Mouse (Mus musculus): ENCODE measurements around the gene Spocd1. TPM values are rescaled to one million over a fixed set of nuclear protein-coding genes. Genes with fewer than 3 reads are reported as not detected.
A peak's percentile ranks its signal among the peaks of the same experiment; 100 is the strongest.
"Not testable (repeated sequence)": the region's sequence is repeated elsewhere in the genome, so short reads cannot be mapped to it uniquely, and the experiment has no call there.

The Spocd1 gene
- polyA plus RNA-seq (2015; fragmentation: Nextera tagmentation; extraction: Ambion mirVana): 0.12 and 0.16 TPM in 2 replicates

DNA sequence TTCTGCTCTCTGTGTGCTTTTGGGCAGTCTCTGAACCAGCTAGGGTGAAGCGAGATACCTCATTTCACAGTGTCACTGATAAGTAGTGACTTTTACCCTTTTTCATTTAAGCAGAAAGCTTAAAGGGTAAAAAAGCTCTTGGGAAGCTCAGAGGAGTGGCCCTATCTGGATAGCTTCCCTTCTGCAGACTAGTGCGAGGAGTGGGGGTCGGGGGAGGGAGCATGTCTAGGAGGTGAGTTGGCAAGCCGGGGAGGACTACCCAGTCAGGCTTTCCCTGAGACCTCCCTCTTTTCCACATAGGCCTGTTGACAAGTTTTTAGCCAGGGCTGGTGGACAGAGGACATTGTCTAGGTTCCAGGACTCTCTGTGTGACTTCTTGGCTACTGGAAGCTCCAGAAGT, at the start of gene Spocd1:
Spocd1 (plus strand) TSS at position 301 of the 400 bp plus-strand sequence.
- Histone ChIP-seq H3K9me3 (no peaks in the 10 kb centered on the region), H3K27me3 (0 out of 2 replicates have a peak, but pooled peaks cover 4% of the 10 kb centered on the region), H3K27ac (replicated peaks) (no peak within 1 kb of the TSS), H3K4me1 (replicated peaks) (peaks cover 9% of the 10 kb centered on the region), H3K4me3 (no peak within 1 kb of the TSS), H3K36me3 (no peaks in the 10 kb centered on the region), H3K4me2 (peak within 1 kb of the TSS; percentile 46), H3K9ac (no peak within 1 kb of the TSS)
- WGBS: 35% methylated on average over 4 of the region's 4 CpGs
- ATAC-seq (ENCODE audit: low FRiP score, low read depth): no peak

DNA sequence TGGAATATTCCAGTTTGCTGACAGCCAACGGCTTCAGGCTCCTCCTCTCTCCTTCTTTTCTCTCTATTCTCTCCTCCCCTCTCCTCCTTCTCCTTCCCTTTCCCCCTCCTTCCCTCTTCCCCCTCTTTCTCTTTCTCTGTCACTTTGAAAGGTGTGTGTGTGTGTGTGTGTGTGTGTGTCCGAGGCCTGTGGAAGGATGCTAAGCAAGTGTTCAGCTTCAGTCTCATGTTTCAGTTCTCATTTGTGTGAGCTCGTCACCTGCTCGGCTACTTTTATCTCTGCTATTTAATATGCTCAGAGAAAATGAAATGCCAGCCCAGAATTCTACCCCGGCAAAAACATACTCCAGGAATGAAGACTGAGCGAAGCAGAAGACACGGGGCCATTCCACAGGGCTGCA, 48.4 kb upstream of the Spocd1 start:
- 86% methylated on average over 7 of the region's 7 CpGs for WGBS
- Histone ChIP-seq H3K27me3 (no peaks in the 10 kb centered on the region), H3K9me3 (no peaks in the 10 kb centered on the region), H3K9ac (no peak overlapping the region), H3K36me3 (no peaks in the 10 kb centered on the region), H3K4me3 (no peak overlapping the region), H3K4me1 (replicated peaks) (peaks cover 32% of the 10 kb centered on the region), H3K27ac (replicated peaks) (no peak overlapping the region), H3K4me2 (no peak overlapping the region)
- no peak for ATAC-seq (ENCODE audit: low FRiP score, low read depth)

DNA sequence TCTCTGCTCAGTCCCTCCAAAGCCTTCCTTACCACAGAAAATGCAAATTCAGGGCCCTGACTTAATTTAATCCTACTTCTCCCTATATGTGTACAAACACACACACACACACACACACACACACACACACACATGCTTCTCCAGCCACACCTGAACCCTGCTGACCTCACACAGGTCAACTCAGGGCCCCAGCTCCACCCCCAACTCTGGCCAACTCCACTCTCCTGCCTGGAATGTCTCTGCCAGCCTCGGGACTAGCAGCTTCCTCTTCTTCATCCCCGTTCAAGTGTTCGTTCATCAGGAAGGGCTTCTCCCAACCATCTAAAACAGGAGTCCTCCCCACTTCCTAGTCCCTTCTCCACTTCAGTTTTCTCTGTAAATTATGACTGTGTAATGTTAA, 47.4 kb upstream of the Spocd1 start:
- 40% methylated on average over 3 of the region's 3 CpGs for WGBS
- Histone ChIP-seq H3K27me3 (no peaks in the 10 kb centered on the region), H3K4me1 (replicated peaks) (peaks cover 30% of the 10 kb centered on the region), H3K36me3 (no peaks in the 10 kb centered on the region), H3K9me3 (no peaks in the 10 kb centered on the region), H3K9ac (no peak overlapping the region), H3K4me2 (no peak overlapping the region), H3K4me3 (no peak overlapping the region), H3K27ac (replicated peaks) (no peak overlapping the region)
- ATAC-seq (ENCODE audit: low FRiP score, low read depth): no peak

DNA sequence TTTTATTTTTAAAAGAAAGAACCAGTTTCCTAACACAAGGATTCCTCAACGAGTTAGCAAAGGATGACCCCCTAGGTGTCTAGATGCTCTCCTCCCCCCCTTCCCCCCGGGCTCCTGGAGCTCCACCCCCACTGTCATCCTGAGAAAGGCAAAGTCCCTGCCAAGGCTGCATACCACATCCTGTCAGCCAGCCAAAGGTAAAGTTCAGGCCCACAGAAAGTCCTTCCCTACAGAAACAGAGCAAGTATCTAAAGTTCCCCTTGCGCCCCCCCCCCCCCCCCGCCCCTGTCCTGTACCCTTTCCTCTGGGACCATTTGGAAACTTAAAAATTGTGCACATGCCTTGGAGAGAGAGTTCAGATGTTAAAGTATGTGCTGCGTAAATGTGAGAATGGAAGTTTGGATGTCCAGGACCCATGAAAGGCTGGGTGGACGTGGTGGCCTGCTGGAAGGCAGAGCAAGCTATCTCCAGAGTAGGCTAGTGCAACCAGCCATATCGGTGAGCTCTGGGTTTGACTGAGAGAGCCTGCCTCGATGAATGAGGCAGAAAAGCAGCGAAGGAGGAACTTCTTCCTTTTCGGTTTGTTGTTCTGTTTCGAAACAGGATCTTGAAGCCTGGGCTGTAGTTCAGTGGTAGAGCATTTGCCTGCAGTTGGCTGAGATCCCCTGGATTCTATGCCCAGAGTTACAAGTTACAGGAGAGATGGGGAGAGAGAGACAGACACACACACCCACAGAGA, 46.3 kb upstream of the Spocd1 start:
- no peaks in the 10 kb centered on the region for H3K9me3 ChIP-seq
- no peak overlapping the region for H3K27ac ChIP-seq (replicated peaks)
- H3K27me3 ChIP-seq: no peaks in the 10 kb centered on the region
- no peak overlapping the region for H3K9ac ChIP-seq
- no peak overlapping the region for H3K4me3 ChIP-seq
- ATAC-seq (ENCODE audit: low FRiP score, low read depth): no peak
- WGBS: 37% methylated on average over 11 of the region's 11 CpGs
- no peaks in the 10 kb centered on the region for H3K36me3 ChIP-seq
- peak overlapping the region; percentile 30 for H3K4me2 ChIP-seq
- H3K4me1 ChIP-seq (replicated peaks): peaks cover 19% of the 10 kb centered on the region

- H3K9ac ChIP-seq: no peak overlapping the region
- ATAC-seq (ENCODE audit: low FRiP score, low read depth): peak; percentile 63; the same call in 1 of the 2 replicates
- no peak overlapping the region for H3K4me3 ChIP-seq
- no peaks in the 10 kb centered on the region for H3K9me3 ChIP-seq
- H3K27ac ChIP-seq (replicated peaks): peak overlapping the region; percentile 23; the same call in 1 of the 2 replicates
- H3K27me3 ChIP-seq: no peaks in the 10 kb centered on the region
- H3K4me2 ChIP-seq: peak overlapping the region; percentile 33
- no peaks in the 10 kb centered on the region for H3K36me3 ChIP-seq
- peaks cover 16% of the 10 kb centered on the region for H3K4me1 ChIP-seq (replicated peaks)
- 51% methylated on average over 12 of the region's 12 CpGs for WGBS
These were observed 44.8 kb upstream of the Spocd1 start for GRCm38 (mm10) chr4:129884041-129884930.

DNA sequence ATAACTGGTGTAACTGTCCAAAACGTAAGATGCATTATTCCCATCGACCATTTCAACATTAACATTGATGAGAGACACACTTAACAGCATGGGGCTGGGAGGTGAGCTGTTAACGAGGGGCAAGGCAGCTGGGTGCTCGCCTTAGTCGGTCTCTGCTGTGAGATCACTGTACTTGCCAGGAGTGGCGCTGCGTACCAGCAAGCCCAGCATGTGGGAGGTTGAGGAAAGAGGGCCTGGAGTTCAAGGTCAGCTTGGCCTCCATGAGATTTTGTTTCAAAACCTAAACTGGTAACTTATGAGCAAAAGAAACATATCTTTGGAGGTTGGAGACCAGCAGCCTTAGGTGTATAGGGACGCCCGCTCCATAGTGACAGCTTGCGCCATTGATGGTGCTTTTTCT, 39.4 kb upstream of the Spocd1 start:
- no peak overlapping the region for H3K4me2 ChIP-seq
- no peak for ATAC-seq (ENCODE audit: low FRiP score, low read depth)
- H3K9me3 ChIP-seq: no peaks in the 10 kb centered on the region
- no peak overlapping the region for H3K27ac ChIP-seq (replicated peaks)
- no peak overlapping the region for H3K4me3 ChIP-seq
- H3K36me3 ChIP-seq: no peaks in the 10 kb centered on the region
- no peak overlapping the region for H3K9ac ChIP-seq
- no peaks in the 10 kb centered on the region for H3K4me1 ChIP-seq (replicated peaks)
- 75% methylated on average over 10 of the region's 10 CpGs for WGBS
- H3K27me3 ChIP-seq: no peaks in the 10 kb centered on the region

DNA sequence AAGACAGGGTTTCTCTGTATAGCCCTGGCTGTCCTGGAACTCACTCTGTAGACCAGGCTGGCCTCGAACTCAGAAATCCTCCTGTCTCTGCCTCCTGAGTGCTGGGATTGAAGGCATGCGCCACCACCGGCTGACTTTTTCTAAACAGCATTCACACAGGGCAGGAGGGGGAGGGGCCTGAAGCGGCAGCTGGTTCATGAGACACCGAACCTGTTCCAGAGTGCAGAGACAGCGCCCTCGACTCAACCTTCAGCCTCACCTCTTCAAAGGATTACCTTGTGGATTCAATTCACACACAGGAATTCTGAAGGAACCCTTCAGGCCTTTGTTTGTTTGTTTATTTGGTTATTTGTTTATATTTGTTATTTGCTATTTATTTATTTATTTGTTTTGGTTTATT, 39.0 kb upstream of the Spocd1 start:
- no peak for ATAC-seq (ENCODE audit: low FRiP score, low read depth)
- Histone ChIP-seq H3K9me3 (no peaks in the 10 kb centered on the region), H3K4me2 (no peak overlapping the region), H3K27ac (replicated peaks) (no peak overlapping the region), H3K4me3 (no peak overlapping the region), H3K4me1 (replicated peaks) (no peaks in the 10 kb centered on the region), H3K9ac (no peak overlapping the region), H3K27me3 (no peaks in the 10 kb centered on the region), H3K36me3 (no peaks in the 10 kb centered on the region)
- WGBS: 87% methylated on average over 7 of the region's 7 CpGs

DNA sequence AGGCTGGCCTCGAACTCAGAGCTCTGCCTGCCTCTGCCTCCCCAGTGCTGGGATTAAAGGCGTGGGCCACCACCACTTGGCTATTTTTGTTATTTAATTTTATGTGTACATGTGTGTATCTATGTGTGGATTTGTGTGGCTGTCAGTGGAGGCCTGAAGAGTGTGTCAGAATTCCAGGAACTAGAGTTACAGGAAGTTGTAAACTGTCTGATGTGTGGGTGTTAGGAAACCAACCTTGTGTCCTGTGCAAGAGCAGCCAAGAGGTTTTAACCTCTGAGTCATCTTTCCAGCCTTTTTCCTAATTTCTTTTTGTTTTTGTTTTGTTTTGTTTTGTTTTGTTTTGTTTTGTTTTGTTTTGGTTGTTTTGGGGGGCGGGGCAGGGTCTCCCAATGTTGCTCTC, 34.2 kb upstream of the Spocd1 start:
- Histone ChIP-seq H3K4me1 (replicated peaks) (no peaks in the 10 kb centered on the region), H3K4me2 (no peak overlapping the region), H3K27me3 (no peaks in the 10 kb centered on the region), H3K4me3 (no peak overlapping the region), H3K27ac (replicated peaks) (no peak overlapping the region), H3K9me3 (no peaks in the 10 kb centered on the region), H3K36me3 (no peaks in the 10 kb centered on the region), H3K9ac (no peak overlapping the region)
- ATAC-seq (ENCODE audit: low FRiP score, low read depth): no peak
- WGBS: 93% methylated on average over 3 of the region's 3 CpGs

DNA sequence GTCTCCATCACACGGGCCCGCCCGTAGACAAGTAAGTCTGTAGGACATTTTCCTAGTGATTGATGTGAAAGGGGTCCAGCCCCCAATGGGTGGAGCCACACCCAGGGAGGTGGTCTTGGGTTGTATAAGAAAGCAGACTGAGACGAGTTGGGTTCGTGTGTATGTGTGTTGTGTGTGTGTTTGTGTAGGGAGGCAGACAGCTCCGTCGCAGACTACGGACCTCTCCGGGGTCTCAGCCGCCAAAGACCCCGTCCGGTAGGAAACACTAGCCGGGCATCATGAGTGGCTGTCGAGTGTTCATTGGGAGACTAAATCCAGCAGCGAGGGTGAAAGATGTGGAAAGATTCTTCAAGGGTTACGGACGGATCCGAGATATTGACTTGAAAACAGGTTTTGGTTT, 30.2 kb upstream of the Spocd1 start:
- ATAC-seq (ENCODE audit: low FRiP score, low read depth); H3K27me3 ChIP-seq; H3K9me3 ChIP-seq; H3K4me1 ChIP-seq (replicated peaks); H3K36me3 ChIP-seq; H3K9ac ChIP-seq; H3K27ac ChIP-seq (replicated peaks); H3K4me2 ChIP-seq; H3K4me3 ChIP-seq: not testable (repeated sequence)
- 95% methylated on average over 18 of the region's 18 CpGs for WGBS

GRCm38 (mm10) chr4:129902394-129902793, 26.7 kb upstream of the Spocd1 start:
- WGBS: 86% methylated on average over 4 of the region's 4 CpGs
- no peak overlapping the region for H3K4me2 ChIP-seq

DNA sequence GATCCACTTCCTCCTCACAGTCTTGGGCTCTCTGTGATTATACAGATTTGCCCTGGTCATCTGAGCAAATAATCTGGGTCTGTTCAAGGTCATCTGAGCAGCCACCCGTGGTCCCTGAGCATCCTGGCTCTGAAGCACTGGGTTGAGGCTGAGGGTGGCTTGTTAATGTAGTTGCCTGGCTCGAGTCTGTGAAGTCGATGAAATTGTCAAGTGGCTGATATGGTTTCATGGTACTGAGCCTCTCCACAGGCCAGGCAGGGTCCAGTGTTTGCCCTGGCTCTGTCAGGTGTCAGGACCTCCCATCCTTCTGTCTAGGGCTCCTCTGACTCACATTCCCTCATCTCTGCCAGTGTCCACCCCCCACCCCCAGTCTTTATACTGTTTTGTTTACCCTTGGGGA, 25.5 kb upstream of the Spocd1 start:
- WGBS: 65% methylated on average over 3 of the region's 3 CpGs
- no peaks in the 10 kb centered on the region for H3K36me3 ChIP-seq
- no peaks in the 10 kb centered on the region for H3K4me1 ChIP-seq (replicated peaks)
- H3K4me2 ChIP-seq: no peak overlapping the region
- H3K27me3 ChIP-seq: no peaks in the 10 kb centered on the region
- ATAC-seq (ENCODE audit: low FRiP score, low read depth): no peak
- H3K9me3 ChIP-seq: no peaks in the 10 kb centered on the region
- H3K4me3 ChIP-seq: no peak overlapping the region
- no peak overlapping the region for H3K27ac ChIP-seq (replicated peaks)
- H3K9ac ChIP-seq: no peak overlapping the region

More at GRCm38 (mm10) chr4:129902394-129902793, 26.7 kb upstream of the Spocd1 start:
- Histone ChIP-seq H3K9ac (no peak overlapping the region), H3K27me3 (no peaks in the 10 kb centered on the region), H3K36me3 (no peaks in the 10 kb centered on the region), H3K4me1 (replicated peaks) (no peaks in the 10 kb centered on the region), H3K4me3 (no peak overlapping the region), H3K27ac (replicated peaks) (no peak overlapping the region), H3K9me3 (no peaks in the 10 kb centered on the region)
- no peak for ATAC-seq (ENCODE audit: low FRiP score, low read depth)

DNA sequence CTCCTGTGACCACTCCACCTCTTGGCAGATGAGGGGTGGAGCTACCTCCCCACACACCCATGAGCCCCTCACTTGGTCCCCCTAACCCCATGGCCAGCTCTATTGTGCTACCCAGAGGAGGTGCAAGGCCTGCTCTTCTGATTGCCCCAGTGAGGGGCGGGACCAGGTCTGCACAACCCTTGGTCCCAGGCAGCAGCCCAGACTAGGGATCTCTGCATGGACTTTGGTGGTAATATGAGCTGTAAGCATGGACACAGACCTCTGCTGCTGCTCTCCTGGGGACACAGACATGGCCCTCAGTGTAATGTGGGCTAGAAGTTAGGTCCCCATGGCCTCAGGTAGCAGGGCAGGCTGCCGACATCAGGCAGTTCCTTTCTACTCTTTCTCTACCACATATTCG, 24.0 kb upstream of the Spocd1 start:
- no peak for ATAC-seq (ENCODE audit: low FRiP score, low read depth)
- H3K4me2 ChIP-seq: no peak overlapping the region
- WGBS: 89% methylated on average over 3 of the region's 3 CpGs
- no peak overlapping the region for H3K4me3 ChIP-seq
- no peak overlapping the region for H3K9ac ChIP-seq
- no peaks in the 10 kb centered on the region for H3K9me3 ChIP-seq
- H3K4me1 ChIP-seq (replicated peaks): no peaks in the 10 kb centered on the region
- no peak overlapping the region for H3K27ac ChIP-seq (replicated peaks)
- H3K27me3 ChIP-seq: no peaks in the 10 kb centered on the region
- no peaks in the 10 kb centered on the region for H3K36me3 ChIP-seq

All from hindbrain, embryonic 15.5 days (tissue).